Mouse (Mus musculus) heart, embryonic 13.5 days (tissue): Measurements from ENCODE around the gene Lsm4. TPM values are rescaled to one million over a fixed set of nuclear protein-coding genes. Genes with fewer than 3 reads are reported as not detected.

Source experiments
- ATAC-seq: fragments of 200-750 bp; cut with Nextera tagmentation; 2 replicates; pipeline ENCODE4 v1.8.0; 2017; ENCODE audit warnings: moderate TSS enrichment; ENCODE audit not compliant: insufficient number of reproducible peaks, low FRiP score, low TSS enrichment; ENCODE audit errors: extremely low read depth
- H3K27ac ChIP-seq: fragments of 300-500 bp; sonication (generic); replicated peaks from 2 replicates; pipeline ENCODE4 v1.5.1; 2015; ENCODE audit warnings: moderate library complexity, mild to moderate bottlenecking, inconsistent platforms
- H3K27me3 ChIP-seq: fragments of 300-500 bp; sonication (generic); replicated peaks from 2 replicates; pipeline ENCODE4 v1.6.1; 2015; ENCODE audit warnings: mild to moderate bottlenecking, inconsistent platforms
- H3K36me3 ChIP-seq: fragments of 300-500 bp; sonication (generic); 2 replicates; pipeline ENCODE4 v1.6.1; 2015; ENCODE audit warnings: mild to moderate bottlenecking, inconsistent platforms
- H3K4me1 ChIP-seq: fragments of 300-500 bp; sonication (generic); 2 replicates; pipeline ENCODE4 v1.6.1; 2015; ENCODE audit warnings: inconsistent platforms
- H3K4me2 ChIP-seq: fragments of 300-500 bp; sonication (generic); 2 replicates; pipeline ENCODE4 v1.6.1; 2015; ENCODE audit warnings: inconsistent platforms, mild to moderate bottlenecking, moderate library complexity
- H3K4me3 ChIP-seq: fragments of 300-500 bp; sonication (generic); 2 replicates; pipeline ENCODE4 v1.5.1; 2015; ENCODE audit warnings: moderate library complexity, mild to moderate bottlenecking, inconsistent platforms
- H3K9ac ChIP-seq: fragments of 300-500 bp; sonication (generic); 2 replicates; pipeline ENCODE4 v1.6.1; 2015; ENCODE audit warnings: inconsistent platforms, mild to moderate bottlenecking, moderate library complexity
- H3K9me3 ChIP-seq: fragments of 300-500 bp; sonication (generic); 2 replicates; pipeline ENCODE4 v1.6.1; 2016; ENCODE audit warnings: inconsistent platforms
- WGBS: fragments of 180-500 bp; shearing (Covaris S2); methylation state at CpG from one replicate; pipeline ENCODE4 v1.1.7; 2015; ENCODE audit warnings: mixed read lengths; 5-methylcytosine and 5-hydroxymethylcytosine counted together
- polyA plus RNA-seq: library from polyadenylated mRNA; unstranded; fragments of >200 nt; fragmentation: Nextera tagmentation; extraction: Ambion mirVana; gene quantifications from 2 replicates; pipeline ENCODE4 v1.2.1, GENCODE M21; 2015

Gene Lsm4
- polyA plus RNA-seq, 1 experiment from 2014 or later = 269 TPM

GRCm38 (mm10) chr8:70680039-70680438, 7.0 kb downstream of the Lsm4 start:
- no peaks in the 10 kb centered on the region for H3K9me3 ChIP-seq
- no peak for ATAC-seq
- H3K4me1 ChIP-seq = peaks cover 33% of the 10 kb centered on the region
- WGBS = 78% methylated on average over 3 of the region's 3 CpGs
- H3K36me3 ChIP-seq = peaks cover 35% of the 10 kb centered on the region
- peak overlapping the region; percentile 37; the same call in 1 of the 2 replicates for H3K9ac ChIP-seq
- no peak overlapping the region for H3K4me3 ChIP-seq
- H3K27ac ChIP-seq = no peak overlapping the region
- no peak overlapping the region for H3K4me2 ChIP-seq
- no peaks in the 10 kb centered on the region for H3K27me3 ChIP-seq

- H3K27ac ChIP-seq = peak overlapping the region; percentile 97
- no peak overlapping the region for H3K4me3 ChIP-seq
- no peaks in the 10 kb centered on the region for H3K9me3 ChIP-seq
- H3K27me3 ChIP-seq = no peaks in the 10 kb centered on the region
- 71% methylated on average over 3 of the region's 3 CpGs for WGBS
- H3K36me3 ChIP-seq = peaks cover 32% of the 10 kb centered on the region
- peak overlapping the region; percentile 81; the same call in 1 of the 2 replicates for H3K9ac ChIP-seq
- peaks cover 26% of the 10 kb centered on the region for H3K4me1 ChIP-seq
- ATAC-seq = no peak
- H3K4me2 ChIP-seq = peak overlapping the region; percentile 61; the same call in 1 of the 2 replicates
Measured at GRCm38 (mm10) chr8:70681410-70681809, 8.4 kb downstream of the Lsm4 start.

- no peaks in the 10 kb centered on the region for H3K27me3 ChIP-seq
- peak overlapping the region; percentile 61 for H3K4me2 ChIP-seq
- ATAC-seq = peak; percentile 58
- peak overlapping the region; percentile 97 for H3K27ac ChIP-seq
- H3K36me3 ChIP-seq = peaks cover 27% of the 10 kb centered on the region
- H3K9ac ChIP-seq = peak overlapping the region; percentile 81
- 2% methylated on average over 19 of the region's 19 CpGs for WGBS
- no peaks in the 10 kb centered on the region for H3K9me3 ChIP-seq
- peaks cover 26% of the 10 kb centered on the region for H3K4me1 ChIP-seq
- H3K4me3 ChIP-seq = peak overlapping the region; percentile 33
Measured at GRCm38 (mm10) chr8:70682193-70682592, 9.1 kb downstream of the Lsm4 start.

- WGBS = 58% methylated on average over 3 of the region's 3 CpGs
- H3K9me3 ChIP-seq = no peaks in the 10 kb centered on the region
- H3K4me3 ChIP-seq = peak overlapping the region; percentile 33
- no peaks in the 10 kb centered on the region for H3K27me3 ChIP-seq
- H3K27ac ChIP-seq = peak overlapping the region; percentile 97
- H3K4me2 ChIP-seq = peak overlapping the region; percentile 61
- ATAC-seq = no peak
- peaks cover 26% of the 10 kb centered on the region for H3K4me1 ChIP-seq
- peak overlapping the region; percentile 81 for H3K9ac ChIP-seq
- peaks cover 22% of the 10 kb centered on the region for H3K36me3 ChIP-seq
Measured at GRCm38 (mm10) chr8:70682692-70683091, 9.6 kb downstream of the Lsm4 start.

- H3K9me3 ChIP-seq = no peaks in the 10 kb centered on the region
- H3K4me1 ChIP-seq = peaks cover 24% of the 10 kb centered on the region
- H3K9ac ChIP-seq = no peak overlapping the region
- H3K4me2 ChIP-seq = no peak overlapping the region
- WGBS = 55% methylated on average over 7 of the region's 7 CpGs
- no peak for ATAC-seq
- no peaks in the 10 kb centered on the region for H3K27me3 ChIP-seq
- H3K27ac ChIP-seq = no peak overlapping the region
- H3K36me3 ChIP-seq = peaks cover 6% of the 10 kb centered on the region
- H3K4me3 ChIP-seq = no peak overlapping the region
Measured at GRCm38 (mm10) chr8:70684291-70684690, 11.2 kb downstream of the Lsm4 start.

- H3K27ac ChIP-seq = 0 out of 2 replicates have a peak overlapping the region, but pooled peaks have one; percentile 7
Measured at GRCm38 (mm10) chr8:70687576-70687975, 14.5 kb downstream of the Lsm4 start.

GRCm38 (mm10) chr8:70688136-70688535, 15.1 kb downstream of the Lsm4 start:
- H3K9me3 ChIP-seq = no peaks in the 10 kb centered on the region
- no peak; the same call in 1 of the 2 replicates for ATAC-seq
- H3K36me3 ChIP-seq = no peaks in the 10 kb centered on the region
- H3K4me1 ChIP-seq = peaks cover 21% of the 10 kb centered on the region
- no peaks in the 10 kb centered on the region for H3K27me3 ChIP-seq
- no peak overlapping the region for H3K27ac ChIP-seq
- WGBS = 79% methylated on average over 3 of the region's 3 CpGs
- no peak overlapping the region for H3K4me2 ChIP-seq
- no peak overlapping the region for H3K4me3 ChIP-seq
- H3K9ac ChIP-seq = no peak overlapping the region

More at GRCm38 (mm10) chr8:70687576-70687975, 14.5 kb downstream of the Lsm4 start:
- WGBS = 79% methylated on average over 8 of the region's 8 CpGs
- Histone ChIP-seq H3K27me3 (no peaks in the 10 kb centered on the region), H3K4me1 (peaks cover 26% of the 10 kb centered on the region), H3K4me3 (no peak overlapping the region), H3K9ac (no peak overlapping the region), H3K9me3 (no peaks in the 10 kb centered on the region), H3K36me3 (no peaks in the 10 kb centered on the region), H3K4me2 (no peak overlapping the region)
- ATAC-seq = no peak

GRCm38 (mm10) chr8:70689892-70690390, 16.9 kb downstream of the Lsm4 start:
- Histone ChIP-seq H3K4me3 (no peak overlapping the region), H3K9me3 (no peaks in the 10 kb centered on the region), H3K27me3 (no peaks in the 10 kb centered on the region), H3K27ac (no peak overlapping the region), H3K36me3 (no peaks in the 10 kb centered on the region), H3K4me2 (no peak overlapping the region), H3K4me1 (peaks cover 29% of the 10 kb centered on the region), H3K9ac (peak overlapping the region; percentile 1; the same call in 1 of the 2 replicates)
- no peak for ATAC-seq
- WGBS = 72% methylated on average over 5 of the region's 5 CpGs

GRCm38 (mm10) chr8:70691230-70691629, 18.2 kb downstream of the Lsm4 start:
- Histone ChIP-seq H3K4me3 (peak overlapping the region; percentile 48), H3K4me2 (peak overlapping the region; percentile 74), H3K27me3 (no peaks in the 10 kb centered on the region), H3K27ac (peak overlapping the region; percentile 65; the same call in 1 of the 2 replicates), H3K36me3 (no peaks in the 10 kb centered on the region), H3K9ac (peak overlapping the region; percentile 80), H3K9me3 (no peaks in the 10 kb centered on the region), H3K4me1 (peaks cover 42% of the 10 kb centered on the region)
- ATAC-seq = no peak
- WGBS = 69% methylated on average over 4 of the region's 4 CpGs

- 4% methylated on average over 20 of the region's 20 CpGs for WGBS
- Histone ChIP-seq H3K4me2 (peak overlapping the region; percentile 74), H3K9me3 (no peaks in the 10 kb centered on the region), H3K36me3 (no peaks in the 10 kb centered on the region), H3K4me3 (peak overlapping the region; percentile 48), H3K9ac (peak overlapping the region; percentile 80), H3K27ac (peak overlapping the region; percentile 65), H3K4me1 (peaks cover 47% of the 10 kb centered on the region), H3K27me3 (no peaks in the 10 kb centered on the region)
- ATAC-seq = no peak
Measured at GRCm38 (mm10) chr8:70691727-70692231, 18.7 kb downstream of the Lsm4 start.

GRCm38 (mm10) chr8:70693636-70694035, 20.6 kb downstream of the Lsm4 start:
- H3K9me3 ChIP-seq = no peaks in the 10 kb centered on the region
- no peak overlapping the region for H3K9ac ChIP-seq
- no peak overlapping the region for H3K4me2 ChIP-seq
- H3K27me3 ChIP-seq = no peaks in the 10 kb centered on the region
- no peak overlapping the region for H3K4me3 ChIP-seq
- no peaks in the 10 kb centered on the region for H3K36me3 ChIP-seq
- 59% methylated on average over 5 of the region's 5 CpGs for WGBS
- ATAC-seq = no peak
- H3K4me1 ChIP-seq = peaks cover 61% of the 10 kb centered on the region
- 0 out of 2 replicates have a peak overlapping the region, but pooled peaks have one; percentile 12 for H3K27ac ChIP-seq
